Mouse (Mus musculus) embryonic facial prominence, embryonic 14.5 days (tissue): Measurements from ENCODE around the gene Oit1. TPM values are rescaled to one million over a fixed set of nuclear protein-coding genes. Genes with fewer than 3 reads are reported as not detected.

Source experiments
- ATAC-seq: fragments of 200-750 bp; cut with Nextera tagmentation; 2 replicates; pipeline ENCODE4 v1.8.0; 2017; ENCODE audit warnings: low read depth, moderate number of reproducible peaks, moderate TSS enrichment
- DNase-seq: peaks from one replicate; pipeline ENCODE4 v3.0.0-alpha.2; 2015; ENCODE audit warnings: low spot score
- H3K27ac ChIP-seq: fragments of 300-500 bp; sonication (generic); replicated peaks from 2 replicates; pipeline ENCODE4 v1.5.1; 2014; ENCODE audit warnings: low read depth, mild to moderate bottlenecking, low read length, moderate library complexity
- H3K27me3 ChIP-seq: fragments of 300-500 bp; sonication (generic); replicated peaks from 2 replicates; pipeline ENCODE4 v1.6.1; 2014; ENCODE audit warnings: low read length; ENCODE audit not compliant: control insufficient read depth, insufficient read depth
- H3K36me3 ChIP-seq: fragments of 300-500 bp; sonication (generic); 2 replicates; pipeline ENCODE4 v1.6.1; 2014; ENCODE audit warnings: low read length, mixed read lengths; ENCODE audit not compliant: control insufficient read depth, insufficient read depth
- H3K4me1 ChIP-seq: fragments of 300-500 bp; sonication (generic); 2 replicates; pipeline ENCODE4 v1.6.1; 2014; ENCODE audit warnings: antibody characterized with exemption, low read length; ENCODE audit not compliant: control insufficient read depth, insufficient read depth
- H3K4me2 ChIP-seq: fragments of 300-500 bp; sonication (generic); 2 replicates; pipeline ENCODE4 v1.6.1; 2014; ENCODE audit warnings: low read depth, mild to moderate bottlenecking, low read length, moderate library complexity, mixed read lengths
- H3K4me3 ChIP-seq: fragments of 300-500 bp; sonication (generic); 2 replicates; pipeline ENCODE4 v1.5.1; 2014; ENCODE audit warnings: low read depth, mild to moderate bottlenecking, low read length
- H3K9ac ChIP-seq: fragments of 300-500 bp; sonication (generic); 2 replicates; pipeline ENCODE4 v1.6.1; 2014; ENCODE audit warnings: low read depth, mild to moderate bottlenecking, low read length, moderate library complexity, mixed read lengths
- H3K9me3 ChIP-seq: fragments of 300-500 bp; sonication (generic); 2 replicates; pipeline ENCODE4 v1.6.1; 2016; ENCODE audit warnings: low read length; ENCODE audit not compliant: control insufficient read depth
- WGBS: fragments of 180-500 bp; shearing (Covaris S2); extraction: QIAGEN DNeasy Blood & Tissue Kit; methylation state at CpG from one replicate; pipeline ENCODE4 v1.1.7; 2014; 5-methylcytosine and 5-hydroxymethylcytosine counted together
- polyA plus RNA-seq: library from polyadenylated mRNA; unstranded; fragments of >200 nt; fragmentation: Nextera tagmentation; extraction: Ambion mirVana; gene quantifications from 2 replicates; pipeline ENCODE4 v1.2.1, GENCODE M21; 2014

Gene Oit1
- polyA plus RNA-seq, 1 experiment from 2014 or later: 1.9 TPM

- H3K4me1 ChIP-seq: no peaks in the 10 kb centered on the region
- no peak overlapping the region for H3K4me2 ChIP-seq
- WGBS: 70% methylated on average over 9 of the region's 9 CpGs
- no peak overlapping the region for H3K9ac ChIP-seq
- no peak overlapping the region for H3K27ac ChIP-seq
- H3K27me3 ChIP-seq: no peaks in the 10 kb centered on the region
- H3K9me3 ChIP-seq: no peaks in the 10 kb centered on the region
- no peak overlapping the region for H3K4me3 ChIP-seq
- no peaks in the 10 kb centered on the region for H3K36me3 ChIP-seq
- no peak for DNase-seq
- no peak for ATAC-seq
Observed at GRCm38 (mm10) chr14:8348927-8349326, 29.6 kb downstream of the Oit1 start.

DNA sequence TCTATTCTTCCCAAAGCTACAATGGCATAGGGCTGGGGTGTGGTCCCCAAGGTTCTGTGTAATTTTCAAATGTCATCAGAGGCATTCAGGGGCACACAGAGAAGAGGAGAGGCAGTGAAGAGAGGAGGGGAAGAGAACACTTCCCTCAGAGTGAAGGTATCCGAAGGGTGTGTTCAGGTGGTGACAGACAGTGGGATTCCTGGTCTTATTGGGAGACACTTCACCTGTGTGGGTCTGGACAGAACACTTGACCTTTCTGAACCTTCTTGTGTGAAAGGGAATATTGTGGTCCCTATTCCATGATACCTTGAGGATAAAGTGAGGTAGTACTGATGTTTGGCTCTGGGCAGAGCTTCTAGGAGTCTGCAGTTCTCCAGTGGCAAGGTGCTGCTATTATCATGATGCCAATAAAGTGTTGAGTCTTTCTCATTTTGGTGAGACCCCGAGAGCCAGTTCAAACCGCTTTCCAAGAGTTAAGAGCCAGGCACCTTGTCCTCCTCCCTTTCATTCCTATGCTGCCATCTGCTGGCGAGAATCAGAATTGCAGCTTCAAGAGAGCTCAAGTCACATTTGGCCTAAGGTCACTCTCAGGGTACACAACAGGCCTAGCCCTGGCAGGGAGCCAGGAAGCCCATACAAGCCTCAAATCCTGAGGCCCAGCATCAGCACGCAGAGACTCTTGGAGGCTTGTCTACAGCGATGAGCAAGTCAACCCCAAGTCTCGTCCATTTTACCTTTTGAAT lies 32.1 kb downstream of the Oit1 start:
- 19% methylated on average over 7 of the region's 7 CpGs for WGBS
- Histone ChIP-seq H3K9me3 (no peaks in the 10 kb centered on the region), H3K4me1 (no peaks in the 10 kb centered on the region), H3K27me3 (no peaks in the 10 kb centered on the region), H3K4me2 (no peak overlapping the region), H3K27ac (no peak overlapping the region), H3K9ac (no peak overlapping the region), H3K36me3 (no peaks in the 10 kb centered on the region), H3K4me3 (no peak overlapping the region)
- DNase-seq: peak; percentile 84
- peak; percentile 39 for ATAC-seq

DNA sequence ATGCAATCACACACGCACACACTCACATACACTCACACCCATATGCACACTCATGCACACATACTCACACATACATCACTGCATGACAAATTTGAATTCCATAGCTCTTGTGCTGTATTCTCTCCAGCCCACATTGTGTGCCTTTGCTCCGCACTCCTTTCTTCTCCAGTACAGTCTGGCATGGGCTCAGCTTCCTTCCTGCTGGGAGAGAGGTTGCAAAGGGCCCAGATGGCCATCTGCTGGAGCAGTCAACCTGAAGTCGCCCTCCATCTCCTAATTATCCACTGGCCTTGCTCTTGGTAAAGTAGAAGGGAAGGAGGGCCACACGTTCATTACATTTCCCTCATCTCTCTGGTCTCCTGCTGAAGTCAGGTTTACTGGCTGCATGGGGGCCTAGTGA lies 33.0 kb downstream of the Oit1 start:
- H3K9me3 ChIP-seq: no peaks in the 10 kb centered on the region
- no peak overlapping the region for H3K4me3 ChIP-seq
- WGBS: 74% methylated on average over 4 of the region's 4 CpGs
- H3K36me3 ChIP-seq: no peaks in the 10 kb centered on the region
- H3K27me3 ChIP-seq: no peaks in the 10 kb centered on the region
- H3K4me2 ChIP-seq: no peak overlapping the region
- H3K27ac ChIP-seq: no peak overlapping the region
- ATAC-seq (no peak), DNase-seq (no peak)
- no peaks in the 10 kb centered on the region for H3K4me1 ChIP-seq
- H3K9ac ChIP-seq: no peak overlapping the region

- Histone ChIP-seq H3K9ac (no peak overlapping the region), H3K27ac (no peak overlapping the region), H3K4me1 (no peaks in the 10 kb centered on the region), H3K27me3 (no peaks in the 10 kb centered on the region), H3K4me2 (no peak overlapping the region), H3K4me3 (no peak overlapping the region), H3K36me3 (no peaks in the 10 kb centered on the region), H3K9me3 (no peaks in the 10 kb centered on the region)
- DNase-seq (no peak), ATAC-seq (no peak)
- WGBS: 70% methylated on average over 4 of the region's 5 CpGs
Observed at GRCm38 (mm10) chr14:8342509-8343106, 35.9 kb downstream of the Oit1 start.

DNA sequence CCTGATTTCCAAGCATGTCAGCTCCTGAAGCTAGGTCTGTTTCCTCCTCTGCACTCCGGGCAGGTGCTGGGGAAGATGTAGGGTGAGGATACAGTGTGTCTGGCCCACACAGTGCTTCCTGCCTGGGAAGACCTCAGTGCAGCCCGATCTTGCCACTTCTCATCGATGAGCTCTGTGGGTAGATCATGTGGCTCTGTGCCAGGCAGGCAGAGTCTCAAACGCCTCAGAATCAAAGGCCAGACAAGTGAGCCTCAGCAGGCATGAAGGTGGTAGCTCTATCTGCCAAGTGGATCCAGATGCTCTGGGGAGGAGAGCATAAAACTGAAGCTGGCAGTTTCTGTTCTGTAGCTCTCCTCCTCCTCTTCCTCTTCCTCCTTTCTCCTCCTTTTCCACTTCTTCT lies 38.3 kb downstream of the Oit1 start:
- Histone ChIP-seq H3K4me1 (peaks cover 8% of the 10 kb centered on the region; the same call in 1 of the 2 replicates), H3K9me3 (no peaks in the 10 kb centered on the region), H3K27me3 (no peaks in the 10 kb centered on the region), H3K4me2 (no peak overlapping the region), H3K9ac (no peak overlapping the region), H3K36me3 (no peaks in the 10 kb centered on the region), H3K27ac (no peak overlapping the region), H3K4me3 (no peak overlapping the region)
- WGBS: 48% methylated on average over 4 of the region's 4 CpGs
- no peak for ATAC-seq
- DNase-seq: no peak

- H3K27ac ChIP-seq: peak overlapping the region; percentile 48; the same call in 1 of the 2 replicates
- peak; percentile 85 for ATAC-seq
Observed at GRCm38 (mm10) chr14:8335947-8336346, 42.6 kb downstream of the Oit1 start.

GRCm38 (mm10) chr14:8334511-8334910 lies 44.0 kb downstream of the Oit1 start:
- Histone ChIP-seq H3K27ac (no peak overlapping the region), H3K9me3 (no peaks in the 10 kb centered on the region), H3K4me3 (no peak overlapping the region), H3K4me2 (no peak overlapping the region), H3K9ac (no peak overlapping the region), H3K4me1 (peaks cover 17% of the 10 kb centered on the region; the same call in 1 of the 2 replicates), H3K36me3 (no peaks in the 10 kb centered on the region), H3K27me3 (no peaks in the 10 kb centered on the region)
- DNase-seq (no peak), ATAC-seq (no peak)
- 78% methylated on average over 3 of the region's 3 CpGs for WGBS

More at GRCm38 (mm10) chr14:8335947-8336346, 42.6 kb downstream of the Oit1 start:
- no peaks in the 10 kb centered on the region for H3K9me3 ChIP-seq
- H3K27me3 ChIP-seq: no peaks in the 10 kb centered on the region
- no peak overlapping the region for H3K9ac ChIP-seq
- H3K4me2 ChIP-seq: no peak overlapping the region
- no peaks in the 10 kb centered on the region for H3K36me3 ChIP-seq
- 8% methylated on average over 10 of the region's 10 CpGs for WGBS
- no peak overlapping the region for H3K4me3 ChIP-seq
- peaks cover 17% of the 10 kb centered on the region; the same call in 1 of the 2 replicates for H3K4me1 ChIP-seq
- peak; percentile 88 for DNase-seq

DNA sequence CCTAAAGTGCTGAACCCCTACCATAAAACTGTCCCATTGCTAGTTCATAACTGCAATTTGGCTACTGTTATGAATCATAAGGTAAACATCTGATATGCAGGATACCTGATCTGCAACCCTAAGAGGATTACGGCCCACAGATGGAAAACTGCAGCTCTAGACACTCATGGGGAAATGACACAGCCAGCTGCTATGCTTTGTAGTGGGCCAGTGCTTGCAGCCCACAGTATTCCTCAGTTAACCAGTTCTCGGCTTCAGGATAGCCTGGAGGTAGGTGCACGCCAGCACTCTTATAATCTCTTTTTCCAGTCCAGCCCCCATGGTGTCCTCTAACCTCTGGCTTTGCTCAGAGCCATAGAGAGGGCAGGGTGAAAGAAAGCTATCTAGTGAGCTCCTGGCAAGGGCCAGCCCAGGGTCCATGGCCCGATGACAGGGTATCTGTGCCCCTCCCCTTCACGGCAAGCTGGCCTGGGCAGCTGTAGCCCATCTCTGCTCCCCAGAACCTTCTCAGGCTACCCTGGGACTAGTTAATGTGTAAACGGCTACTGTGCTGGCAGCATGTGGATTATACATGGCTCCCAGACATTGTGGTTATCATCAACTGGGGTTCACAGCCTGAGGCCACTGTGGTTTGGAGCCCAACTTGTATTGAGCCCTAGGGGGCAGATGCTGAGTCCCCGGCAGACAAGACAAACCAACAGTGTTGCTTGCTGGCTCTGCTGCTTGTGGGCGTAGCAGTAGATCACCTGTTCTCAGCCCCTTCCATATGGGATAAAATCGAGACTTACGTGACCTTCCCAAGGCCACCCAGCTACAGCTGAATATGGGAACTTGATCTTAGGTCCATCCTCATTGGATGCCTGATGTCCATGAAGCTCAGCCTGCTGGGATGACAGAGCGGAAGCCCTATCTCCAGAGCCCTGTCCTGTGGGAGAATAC lies 46.0 kb downstream of the Oit1 start:
- H3K27ac ChIP-seq: no peak overlapping the region
- peak; percentile 37 for DNase-seq
- no peak overlapping the region for H3K4me2 ChIP-seq
- peaks cover 17% of the 10 kb centered on the region; the same call in 1 of the 2 replicates for H3K4me1 ChIP-seq
- H3K9ac ChIP-seq: no peak overlapping the region
- H3K36me3 ChIP-seq: no peaks in the 10 kb centered on the region
- no peak for ATAC-seq
- H3K4me3 ChIP-seq: no peak overlapping the region
- no peaks in the 10 kb centered on the region for H3K9me3 ChIP-seq
- no peaks in the 10 kb centered on the region for H3K27me3 ChIP-seq
- 62% methylated on average over 11 of the region's 11 CpGs for WGBS
